Mouse (Mus musculus): ENCODE data around the gene Dppa4. TPM values are rescaled to one million over a fixed set of nuclear protein-coding genes. Genes with fewer than 3 reads are reported as not detected.

Gene Dppa4
- polyA plus RNA-seq, 1 experiment from 2014 or later, result not detected

GRCm38 (mm10) chr16:48309912-48310630 is 26.5 kb downstream of the Dppa4 start:
- no peaks in the 10 kb centered on the region for H3K27me3 ChIP-seq (ENCODE audit: control insufficient read depth, insufficient read depth, low read length)
- WGBS, result 84% methylated on average over 12 of the region's 12 CpGs
- H3K4me1 ChIP-seq (ENCODE audit: control insufficient read depth, insufficient read depth, low read length), result no peaks in the 10 kb centered on the region
- no peaks in the 10 kb centered on the region for H3K36me3 ChIP-seq (ENCODE audit: control insufficient read depth, insufficient read depth, low read length)
- H3K4me2 ChIP-seq (ENCODE audit: low read length), result no peak overlapping the region
- no peak overlapping the region for H3K4me3 ChIP-seq (replicated peaks; ENCODE audit: low read depth, low read length)
- H3K9ac ChIP-seq (replicated peaks; ENCODE audit: low read length), result no peak overlapping the region
- no peaks in the 10 kb centered on the region for H3K9me3 ChIP-seq (ENCODE audit: control insufficient read depth, low read length)
- no peak overlapping the region for H3K27ac ChIP-seq (replicated peaks; ENCODE audit: low read depth, low read length)
- DNase-seq (no peak), ATAC-seq (ENCODE audit: low FRiP score, low TSS enrichment) (no peak)

- Histone ChIP-seq H3K27ac (replicated peaks; ENCODE audit: low read depth, low read length) (no peak overlapping the region), H3K27me3 (ENCODE audit: control insufficient read depth, insufficient read depth, low read length) (no peaks in the 10 kb centered on the region), H3K36me3 (ENCODE audit: control insufficient read depth, insufficient read depth, low read length) (no peaks in the 10 kb centered on the region), H3K9me3 (ENCODE audit: control insufficient read depth, low read length) (no peaks in the 10 kb centered on the region), H3K9ac (replicated peaks; ENCODE audit: low read length) (no peak overlapping the region), H3K4me1 (ENCODE audit: control insufficient read depth, insufficient read depth, low read length) (no peaks in the 10 kb centered on the region), H3K4me2 (ENCODE audit: low read length) (no peak overlapping the region), H3K4me3 (replicated peaks; ENCODE audit: low read depth, low read length) (no peak overlapping the region)
- no peak for DNase-seq
- 89% methylated on average over 3 of the region's 3 CpGs for WGBS
- no peak for ATAC-seq (ENCODE audit: low FRiP score, low TSS enrichment)
Observed at GRCm38 (mm10) chr16:48315294-48315693, 31.8 kb downstream of the Dppa4 start.

DNA sequence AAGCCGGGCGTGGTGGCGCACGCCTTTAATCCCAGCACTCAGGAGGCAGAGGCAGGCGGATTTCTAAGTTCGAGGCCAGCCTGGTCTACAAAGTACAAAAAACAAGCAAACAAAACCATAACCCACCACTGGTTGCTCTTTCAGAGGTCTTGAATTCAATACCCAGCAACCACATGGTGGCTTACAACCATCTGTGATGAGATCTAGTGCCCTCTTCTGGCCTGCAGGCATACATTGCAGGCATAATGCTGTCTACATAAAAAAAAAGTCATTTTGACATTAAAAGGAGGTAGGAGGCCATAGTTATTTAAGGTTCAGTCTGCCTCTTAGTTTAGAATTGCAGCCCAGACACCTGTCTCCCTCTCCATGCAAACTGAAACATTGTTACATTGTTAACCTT is 37.2 kb downstream of the Dppa4 start:
- Histone ChIP-seq H3K4me1 (ENCODE audit: control insufficient read depth, insufficient read depth, low read length) (no peaks in the 10 kb centered on the region), H3K27me3 (ENCODE audit: control insufficient read depth, insufficient read depth, low read length) (no peaks in the 10 kb centered on the region), H3K9me3 (ENCODE audit: control insufficient read depth, low read length) (no peaks in the 10 kb centered on the region), H3K27ac (replicated peaks; ENCODE audit: low read depth, low read length) (no peak overlapping the region), H3K4me2 (ENCODE audit: low read length) (no peak overlapping the region), H3K4me3 (replicated peaks; ENCODE audit: low read depth, low read length) (no peak overlapping the region), H3K9ac (replicated peaks; ENCODE audit: low read length) (no peak overlapping the region), H3K36me3 (ENCODE audit: control insufficient read depth, insufficient read depth, low read length) (no peaks in the 10 kb centered on the region)
- DNase-seq (no peak), ATAC-seq (ENCODE audit: low FRiP score, low TSS enrichment) (no peak)
- WGBS, result 98% methylated on average over 6 of the region's 6 CpGs

DNA sequence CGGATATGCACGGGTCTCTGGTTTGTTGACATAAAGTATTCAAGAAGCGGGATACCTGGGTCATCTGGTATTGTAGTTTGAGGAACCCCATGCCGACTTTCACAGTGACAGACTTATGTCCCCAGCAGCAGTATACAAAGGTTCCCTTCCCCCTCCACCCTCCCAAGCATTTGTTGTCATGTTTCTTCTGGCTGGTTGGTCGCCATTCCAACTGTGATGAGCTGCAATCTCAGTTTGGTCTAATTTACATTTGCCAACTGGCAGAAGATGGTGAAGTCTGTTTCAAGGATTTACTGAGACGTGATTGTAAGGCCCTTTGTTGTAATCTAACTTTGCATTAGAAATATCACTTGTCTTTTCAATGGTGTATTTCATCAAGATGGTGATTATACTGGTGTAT is 39.6 kb downstream of the Dppa4 start:
- no peak overlapping the region for H3K9ac ChIP-seq (replicated peaks; ENCODE audit: low read length)
- no peaks in the 10 kb centered on the region for H3K9me3 ChIP-seq (ENCODE audit: control insufficient read depth, low read length)
- H3K4me1 ChIP-seq (ENCODE audit: control insufficient read depth, insufficient read depth, low read length), result no peaks in the 10 kb centered on the region
- no peak for ATAC-seq (ENCODE audit: low FRiP score, low TSS enrichment)
- H3K36me3 ChIP-seq (ENCODE audit: control insufficient read depth, insufficient read depth, low read length), result no peaks in the 10 kb centered on the region
- H3K4me2 ChIP-seq (ENCODE audit: low read length), result no peak overlapping the region
- H3K27me3 ChIP-seq (ENCODE audit: control insufficient read depth, insufficient read depth, low read length), result no peaks in the 10 kb centered on the region
- H3K4me3 ChIP-seq (replicated peaks; ENCODE audit: low read depth, low read length), result no peak overlapping the region
- 77% methylated on average over 6 of the region's 6 CpGs for WGBS
- H3K27ac ChIP-seq (replicated peaks; ENCODE audit: low read depth, low read length), result no peak overlapping the region
- DNase-seq, result no peak

- DNase-seq, result no peak
- 84% methylated on average over 8 of the region's 8 CpGs for WGBS
- H3K4me3 ChIP-seq (replicated peaks; ENCODE audit: low read depth, low read length), result no peak overlapping the region
Observed at GRCm38 (mm10) chr16:48323602-48324345, 40.2 kb downstream of the Dppa4 start.

GRCm38 (mm10) chr16:48326903-48327302 is 43.4 kb downstream of the Dppa4 start:
- Histone ChIP-seq H3K36me3 (ENCODE audit: control insufficient read depth, insufficient read depth, low read length) (no peaks in the 10 kb centered on the region), H3K4me3 (replicated peaks; ENCODE audit: low read depth, low read length) (no peak overlapping the region), H3K9me3 (ENCODE audit: control insufficient read depth, low read length) (no peaks in the 10 kb centered on the region), H3K9ac (replicated peaks; ENCODE audit: low read length) (no peak overlapping the region), H3K27me3 (ENCODE audit: control insufficient read depth, insufficient read depth, low read length) (no peaks in the 10 kb centered on the region), H3K4me1 (ENCODE audit: control insufficient read depth, insufficient read depth, low read length) (no peaks in the 10 kb centered on the region), H3K4me2 (ENCODE audit: low read length) (no peak overlapping the region), H3K27ac (replicated peaks; ENCODE audit: low read depth, low read length) (no peak overlapping the region)
- DNase-seq (no peak), ATAC-seq (ENCODE audit: low FRiP score, low TSS enrichment) (no peak)
- WGBS, result 74% methylated on average over 5 of the region's 5 CpGs

More at GRCm38 (mm10) chr16:48323602-48324345, 40.2 kb downstream of the Dppa4 start:
- Histone ChIP-seq H3K4me1 (ENCODE audit: control insufficient read depth, insufficient read depth, low read length) (no peaks in the 10 kb centered on the region), H3K9ac (replicated peaks; ENCODE audit: low read length) (no peak overlapping the region), H3K9me3 (ENCODE audit: control insufficient read depth, low read length) (no peaks in the 10 kb centered on the region), H3K4me2 (ENCODE audit: low read length) (no peak overlapping the region), H3K27me3 (ENCODE audit: control insufficient read depth, insufficient read depth, low read length) (no peaks in the 10 kb centered on the region), H3K27ac (replicated peaks; ENCODE audit: low read depth, low read length) (no peak overlapping the region), H3K36me3 (ENCODE audit: control insufficient read depth, insufficient read depth, low read length) (no peaks in the 10 kb centered on the region)
- ATAC-seq (ENCODE audit: low FRiP score, low TSS enrichment), result no peak

DNA sequence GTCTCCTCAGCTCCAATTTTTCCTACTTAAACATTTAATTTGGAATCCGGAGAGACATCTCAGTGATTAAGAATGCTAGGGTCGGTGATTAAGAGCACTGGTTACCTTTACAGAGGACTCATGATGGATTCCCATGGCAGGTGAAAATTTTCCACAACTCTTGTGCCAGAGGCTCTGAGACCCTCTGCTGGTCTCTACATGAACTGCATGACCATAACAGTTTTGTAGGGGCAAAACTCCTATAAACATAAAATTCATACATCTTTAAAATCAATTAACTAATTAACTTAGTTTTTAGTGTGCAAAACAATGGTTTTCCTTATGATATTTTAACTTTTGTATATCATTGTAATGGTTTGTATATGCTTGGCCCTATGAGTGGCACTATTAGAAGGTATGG is 44.9 kb downstream of the Dppa4 start:
- DNase-seq (no peak), ATAC-seq (ENCODE audit: low FRiP score, low TSS enrichment) (no peak)
- Histone ChIP-seq H3K4me1 (ENCODE audit: control insufficient read depth, insufficient read depth, low read length) (no peaks in the 10 kb centered on the region), H3K36me3 (ENCODE audit: control insufficient read depth, insufficient read depth, low read length) (no peaks in the 10 kb centered on the region), H3K27ac (replicated peaks; ENCODE audit: low read depth, low read length) (no peak overlapping the region), H3K27me3 (ENCODE audit: control insufficient read depth, insufficient read depth, low read length) (no peaks in the 10 kb centered on the region), H3K4me3 (replicated peaks; ENCODE audit: low read depth, low read length) (no peak overlapping the region), H3K4me2 (ENCODE audit: low read length) (no peak overlapping the region), H3K9ac (replicated peaks; ENCODE audit: low read length) (no peak overlapping the region), H3K9me3 (ENCODE audit: control insufficient read depth, low read length) (no peaks in the 10 kb centered on the region)
- 90% methylated on average over 2 of the region's 2 CpGs for WGBS

- Histone ChIP-seq H3K27me3 (ENCODE audit: control insufficient read depth, insufficient read depth, low read length) (no peaks in the 10 kb centered on the region), H3K36me3 (ENCODE audit: control insufficient read depth, insufficient read depth, low read length) (no peaks in the 10 kb centered on the region), H3K4me1 (ENCODE audit: control insufficient read depth, insufficient read depth, low read length) (no peaks in the 10 kb centered on the region), H3K9me3 (ENCODE audit: control insufficient read depth, low read length) (no peaks in the 10 kb centered on the region), H3K27ac (replicated peaks; ENCODE audit: low read depth, low read length) (no peak overlapping the region), H3K4me2 (ENCODE audit: low read length) (no peak overlapping the region), H3K9ac (replicated peaks; ENCODE audit: low read length) (no peak overlapping the region), H3K4me3 (replicated peaks; ENCODE audit: low read depth, low read length) (no peak overlapping the region)
- 83% methylated on average over 3 of the region's 3 CpGs for WGBS
- ATAC-seq (ENCODE audit: low FRiP score, low TSS enrichment) (no peak), DNase-seq (no peak)
Observed at GRCm38 (mm10) chr16:48331822-48332221, 48.3 kb downstream of the Dppa4 start.

DNA sequence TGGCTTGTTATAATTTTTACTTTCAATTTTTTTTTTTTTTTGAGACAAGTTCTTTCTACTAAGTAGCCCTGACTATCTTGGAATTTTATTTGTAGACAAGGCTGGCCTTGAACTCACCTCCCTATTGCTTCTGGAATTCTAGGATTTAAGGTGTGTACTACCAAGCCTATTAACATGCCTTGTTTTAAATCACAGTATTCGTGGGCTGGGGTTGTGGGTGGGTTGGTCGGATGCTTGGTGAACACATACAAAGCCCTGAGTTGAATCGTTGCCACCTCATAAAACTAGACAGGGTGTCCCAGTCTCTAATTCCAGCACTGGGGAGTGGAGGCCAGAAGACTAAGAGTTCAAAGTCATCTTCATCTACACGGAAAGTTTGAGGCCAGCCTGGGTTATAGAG is 51.8 kb downstream of the Dppa4 start:
- no peak overlapping the region for H3K27ac ChIP-seq (replicated peaks; ENCODE audit: low read depth, low read length)
- 90% methylated on average over 4 of the region's 4 CpGs for WGBS
- H3K4me1 ChIP-seq (ENCODE audit: control insufficient read depth, insufficient read depth, low read length), result no peaks in the 10 kb centered on the region
- ATAC-seq (ENCODE audit: low FRiP score, low TSS enrichment) (no peak), DNase-seq (no peak)
- no peak overlapping the region for H3K4me2 ChIP-seq (ENCODE audit: low read length)
- no peak overlapping the region for H3K9ac ChIP-seq (replicated peaks; ENCODE audit: low read length)
- no peaks in the 10 kb centered on the region for H3K9me3 ChIP-seq (ENCODE audit: control insufficient read depth, low read length)
- H3K4me3 ChIP-seq (replicated peaks; ENCODE audit: low read depth, low read length), result no peak overlapping the region
- no peaks in the 10 kb centered on the region for H3K27me3 ChIP-seq (ENCODE audit: control insufficient read depth, insufficient read depth, low read length)
- H3K36me3 ChIP-seq (ENCODE audit: control insufficient read depth, insufficient read depth, low read length), result no peaks in the 10 kb centered on the region

Measured in midbrain, embryonic 14.5 days (tissue).